Mouse (Mus musculus) Patski (cell line): ENCODE results near the gene Kcna10. TPM values are rescaled to one million over a fixed set of nuclear protein-coding genes. Genes with fewer than 3 reads are reported as not detected.

Experiments
- ATAC-seq: fragments of 100-300 bp; one replicate; pipeline ENCODE4 v1.8.0; 2021
- CTCF ChIA-PET: fragments of 350-600 bp; sonication (Branson Sonifier 250); formaldehyde crosslinking; loops from one replicate; lab custom pipeline; 2022; ENCODE audit warnings: inconsistent platforms; lab: Charles Lee
- POLR2A ChIA-PET: fragments of 350-600 bp; sonication (Branson Sonifier 250); formaldehyde crosslinking; loops from one replicate; lab custom pipeline; 2022; ENCODE audit warnings: antibody characterized with exemption, inconsistent platforms; lab: Charles Lee
- DNase-seq: peaks from one replicate; pipeline ENCODE4 v3.0.0-alpha.2; 2011; ENCODE audit warnings: low read depth, low spot score
- H3K27me3 ChIP-seq: fragments of 371-371 bp; one replicate; pipeline ENCODE4 v1.5.1; 2021
- CTCF ChIP-seq: fragments of 100-300 bp; IDR thresholded peaks from one replicate; pipeline ENCODE4 v1.5.1; 2021
- in situ Hi-C: fragments of 300-500 bp; cut with MboI; formaldehyde crosslinking; loops from 3 replicates; pipeline ENCODE4 v1.11.1; 2018; ENCODE audit warnings: low pct_unique_long_range_greater_than_20kb, mixed read lengths
- polyA plus RNA-seq: library from polyadenylated mRNA; unstranded; gene quantifications from one replicate; pipeline ENCODE4 v1.2.3, GENCODE M21; 2021

Kcna10 gene
- polyA plus RNA-seq, 1 experiment from 2014 or later, result not detected

GRCm38 (mm10) chr3:107162741-107163140 lies 20.1 kb upstream of the Kcna10 start:
- H3K27me3 ChIP-seq, result peaks cover 8% of the 10 kb centered on the region
- POLR2A ChIA-PET, result no interaction called here
- CTCF ChIA-PET, result interaction anchor here (1.3 to 1.4 kb wide), 2 partner anchors 14 to 43 kb away, joined by 3 to 5 read pairs; no protein-coding TSS in a partner anchor
- no peak for ATAC-seq
- no peak for TF ChIP-seq CTCF
- no peak for DNase-seq
- in situ Hi-C loops, result no loop called here

- H3K27me3 ChIP-seq, result no peaks in the 10 kb centered on the region
- DNase-seq (no peak), ATAC-seq (no peak)
- CTCF ChIA-PET, result no interaction called here
- in situ Hi-C loops, result no loop called here
- no peak for TF ChIP-seq CTCF
- POLR2A ChIA-PET, result no interaction called here
Observed at GRCm38 (mm10) chr3:107169552-107169951, 13.3 kb upstream of the Kcna10 start.

- in situ Hi-C loops, result no loop called here
- no peaks in the 10 kb centered on the region for H3K27me3 ChIP-seq
- TF ChIP-seq CTCF, result no peak
- no peak for DNase-seq
- ChIA-PET POLR2A (no interaction called here), CTCF (interaction anchor here (1.1 kb wide), 1 partner anchor 30 kb away, joined by 3 read pairs; no protein-coding TSS in a partner anchor)
- ATAC-seq, result no peak
Observed at GRCm38 (mm10) chr3:107171964-107172363, 10.9 kb upstream of the Kcna10 start.

GRCm38 (mm10) chr3:107172556-107172955 lies 10.3 kb upstream of the Kcna10 start:
- ChIA-PET POLR2A (no interaction called here), CTCF (interaction anchor here (1.1 kb wide), 1 partner anchor 29 kb away, joined by 3 read pairs; no protein-coding TSS in a partner anchor)
- in situ Hi-C loops, result no loop called here
- DNase-seq (no peak), ATAC-seq (no peak)
- TF ChIP-seq CTCF, result no peak
- no peaks in the 10 kb centered on the region for H3K27me3 ChIP-seq

- TF ChIP-seq CTCF, result no peak
- in situ Hi-C loops, result no loop called here
- CTCF ChIA-PET, result interaction anchor here (1.2 to 2.0 kb wide), 4 partner anchors 11 to 31 kb away, joined by 3 to 5 read pairs (median 4); no protein-coding TSS in a partner anchor
- no peaks in the 10 kb centered on the region for H3K27me3 ChIP-seq
- ATAC-seq (no peak), DNase-seq (no peak)
- POLR2A ChIA-PET, result no interaction called here
Observed at GRCm38 (mm10) chr3:107175486-107175885, 7.4 kb upstream of the Kcna10 start.

GRCm38 (mm10) chr3:107176501-107176900 lies 6.4 kb upstream of the Kcna10 start:
- in situ Hi-C loops, result no loop called here
- no peak for TF ChIP-seq CTCF
- ChIA-PET POLR2A (no interaction called here), CTCF (interaction anchor here (1.1 to 2.0 kb wide), 5 partner anchors 10 to 30 kb away, joined by 3 to 5 read pairs (median 4); no protein-coding TSS in a partner anchor)
- no peak for ATAC-seq
- H3K27me3 ChIP-seq, result no peaks in the 10 kb centered on the region
- DNase-seq, result no peak

GRCm38 (mm10) chr3:107180860-107181259 lies 2.0 kb upstream of the Kcna10 start:
- POLR2A ChIA-PET, result no interaction called here
- in situ Hi-C loops, result no loop called here
- CTCF ChIA-PET, result interaction anchor here (0.6 to 1.2 kb wide), 3 partner anchors 11 to 25 kb away, joined by 3 read pairs; no protein-coding TSS in a partner anchor
- no peaks in the 10 kb centered on the region for H3K27me3 ChIP-seq
- TF ChIP-seq CTCF, result no peak
- no peak for DNase-seq
- no peak for ATAC-seq

- DNase-seq (no peak), ATAC-seq (no peak)
- CTCF ChIA-PET, result interaction anchor here (0.6 kb wide), 2 partner anchors 16 to 89 kb away, joined by 3 read pairs; no protein-coding TSS in a partner anchor
- no peaks in the 10 kb centered on the region for H3K27me3 ChIP-seq
- POLR2A ChIA-PET, result no interaction called here
- in situ Hi-C loops, result no loop called here
- no peak for TF ChIP-seq CTCF
Observed at GRCm38 (mm10) chr3:107183178-107183577, 322 bp downstream of the Kcna10 start.

GRCm38 (mm10) chr3:107185597-107185996 lies 2.7 kb downstream of the Kcna10 start:
- H3K27me3 ChIP-seq, result no peaks in the 10 kb centered on the region
- POLR2A ChIA-PET, result no interaction called here
- CTCF ChIA-PET, result interaction anchor here (1.5 kb wide), 1 partner anchor 20 kb away, joined by 4 read pairs; no protein-coding TSS in a partner anchor
- ATAC-seq (no peak), DNase-seq (no peak)
- in situ Hi-C loops, result no loop called here
- TF ChIP-seq CTCF, result no peak

- no peak for ATAC-seq
- in situ Hi-C loops, result no loop called here
- POLR2A ChIA-PET, result no interaction called here
- TF ChIP-seq CTCF, result no peak
- CTCF ChIA-PET, result interaction anchor here (1.3 to 1.7 kb wide), 3 partner anchors 11 to 19 kb away, joined by 3 to 4 read pairs (median 4); no protein-coding TSS in a partner anchor
- no peaks in the 10 kb centered on the region for H3K27me3 ChIP-seq
- DNase-seq, result no peak
Observed at GRCm38 (mm10) chr3:107187022-107187421, 4.2 kb downstream of the Kcna10 start.

- TF ChIP-seq CTCF, result peak; percentile 67
- POLR2A ChIA-PET, result no interaction called here
- H3K27me3 ChIP-seq, result no peaks in the 10 kb centered on the region
- ATAC-seq (no peak), DNase-seq (no peak)
- CTCF ChIA-PET, result interaction anchor here (0.7 kb wide), 1 partner anchor 94 kb away, joined by 3 read pairs; no protein-coding TSS in a partner anchor
- in situ Hi-C loops, result no loop called here
Observed at GRCm38 (mm10) chr3:107188226-107188899, 5.5 kb downstream of the Kcna10 start.
